Mouse (Mus musculus) lung, embryonic 14.5 days (tissue): ENCODE data around the gene Sh3bgrl2. TPM values are rescaled to one million over a fixed set of nuclear protein-coding genes. Genes with fewer than 3 reads are reported as not detected.

Experiments used
- ATAC-seq: fragments of 200-750 bp; cut with Nextera tagmentation; 2 replicates; pipeline ENCODE4 v1.8.0; 2017; ENCODE audit warnings: mild to moderate bottlenecking, moderate TSS enrichment, moderate library complexity; ENCODE audit not compliant: insufficient read depth
- DNase-seq: peaks from one replicate; pipeline ENCODE4 v3.0.0-alpha.2; 2015
- H3K27ac ChIP-seq: fragments of 300-500 bp; sonication (generic); 2 replicates; pipeline ENCODE4 v1.5.1; 2014; ENCODE audit warnings: low read depth, mild to moderate bottlenecking, moderate library complexity
- H3K27me3 ChIP-seq: fragments of 300-500 bp; sonication (generic); 2 replicates; pipeline ENCODE4 v1.6.1; 2014; ENCODE audit warnings: low read length, control low read depth; ENCODE audit not compliant: insufficient read depth
- H3K36me3 ChIP-seq: fragments of 300-500 bp; sonication (generic); 2 replicates; pipeline ENCODE4 v1.6.1; 2014; ENCODE audit warnings: control low read depth; ENCODE audit not compliant: insufficient read depth
- H3K4me1 ChIP-seq: fragments of 300-500 bp; sonication (generic); 2 replicates; pipeline ENCODE4 v1.6.1; 2014; ENCODE audit warnings: antibody characterized with exemption, control low read depth; ENCODE audit not compliant: insufficient read depth
- H3K4me2 ChIP-seq: fragments of 300-500 bp; sonication (generic); 2 replicates; pipeline ENCODE4 v1.6.1; 2014; ENCODE audit warnings: mild to moderate bottlenecking
- H3K4me3 ChIP-seq: fragments of 300-500 bp; sonication (generic); 2 replicates; pipeline ENCODE4 v1.5.1; 2014; ENCODE audit warnings: low read depth, low read length
- H3K9ac ChIP-seq: fragments of 300-500 bp; sonication (generic); 2 replicates; pipeline ENCODE4 v1.6.1; 2014
- H3K9me3 ChIP-seq: fragments of 300-500 bp; sonication (generic); 2 replicates; pipeline ENCODE4 v1.6.1; 2016; ENCODE audit warnings: low read depth, low read length, control low read depth
- CTCF ChIP-seq: IDR thresholded peaks from 2 replicates; pipeline ENCODE4 v1.5.1; 2016; ENCODE audit warnings: antibody characterized with exemption, low read depth
- WGBS: fragments of 180-500 bp; shearing (Covaris S2); extraction: QIAGEN DNeasy Blood & Tissue Kit; methylation state at CpG from one replicate; pipeline ENCODE4 v1.1.7; 2014; 5-methylcytosine and 5-hydroxymethylcytosine counted together
- polyA plus RNA-seq: library from polyadenylated mRNA; unstranded; fragments of >200 nt; fragmentation: Nextera tagmentation; extraction: Ambion mirVana; gene quantifications from 2 replicates; pipeline ENCODE4 v1.2.1, GENCODE M21; 2014

Gene Sh3bgrl2
- polyA plus RNA-seq, 1 experiment from 2014 or later: 59.4 TPM

GRCm38 (mm10) chr9:83589680-83590467 is 41.7 kb downstream of the Sh3bgrl2 start:
- Histone ChIP-seq H3K4me3 (no peak overlapping the region), H3K4me1 (no peaks in the 10 kb centered on the region; the same call in 1 of the 2 replicates), H3K27ac (0 out of 2 replicates have a peak overlapping the region, but pooled peaks have one; percentile 14), H3K27me3 (no peaks in the 10 kb centered on the region), H3K4me2 (no peak overlapping the region), H3K9me3 (no peaks in the 10 kb centered on the region), H3K36me3 (0 out of 2 replicates have a peak, but pooled peaks cover 3% of the 10 kb centered on the region), H3K9ac (no peak overlapping the region)
- DNase-seq: peak; percentile 68
- no peak for TF ChIP-seq CTCF
- WGBS: 35% methylated on average over 14 of the region's 14 CpGs
- ATAC-seq: peak; percentile 73

- Histone ChIP-seq H3K4me2 (no peak overlapping the region), H3K36me3 (peaks cover 3% of the 10 kb centered on the region; the same call in 1 of the 2 replicates), H3K27me3 (no peaks in the 10 kb centered on the region), H3K27ac (no peak overlapping the region), H3K4me3 (no peak overlapping the region), H3K9ac (no peak overlapping the region), H3K9me3 (no peaks in the 10 kb centered on the region), H3K4me1 (no peaks in the 10 kb centered on the region; the same call in 1 of the 2 replicates)
- ATAC-seq: no peak
- no peak for TF ChIP-seq CTCF
- DNase-seq: no peak
- WGBS: 78% methylated on average over 10 of the region's 10 CpGs
Observed at GRCm38 (mm10) chr9:83591848-83592456, 43.8 kb downstream of the Sh3bgrl2 start.

GRCm38 (mm10) chr9:83593811-83594210 is 45.7 kb downstream of the Sh3bgrl2 start:
- no peak for TF ChIP-seq CTCF
- Histone ChIP-seq H3K9ac (no peak overlapping the region), H3K9me3 (no peaks in the 10 kb centered on the region), H3K36me3 (peaks cover 7% of the 10 kb centered on the region; the same call in 1 of the 2 replicates), H3K4me1 (no peaks in the 10 kb centered on the region; the same call in 1 of the 2 replicates), H3K4me3 (no peak overlapping the region), H3K27me3 (no peaks in the 10 kb centered on the region), H3K4me2 (no peak overlapping the region), H3K27ac (no peak overlapping the region)
- DNase-seq: no peak
- 94% methylated on average over 5 of the region's 5 CpGs for WGBS
- ATAC-seq: no peak

GRCm38 (mm10) chr9:83596132-83596531 is 48.0 kb downstream of the Sh3bgrl2 start:
- ATAC-seq: no peak
- 88% methylated on average over 6 of the region's 6 CpGs for WGBS
- DNase-seq: no peak

GRCm38 (mm10) chr9:83596646-83597481 is 48.7 kb downstream of the Sh3bgrl2 start:
- H3K4me2 ChIP-seq: no peak overlapping the region
- H3K9ac ChIP-seq: no peak overlapping the region
- H3K9me3 ChIP-seq: no peaks in the 10 kb centered on the region
- H3K36me3 ChIP-seq: peaks cover 7% of the 10 kb centered on the region; the same call in 1 of the 2 replicates
- WGBS: 84% methylated on average over 13 of the region's 13 CpGs
- ATAC-seq (no peak), DNase-seq (no peak)
- no peak overlapping the region for H3K4me3 ChIP-seq
- H3K27ac ChIP-seq: no peak overlapping the region
- H3K27me3 ChIP-seq: no peaks in the 10 kb centered on the region
- TF ChIP-seq CTCF: no peak
- H3K4me1 ChIP-seq: no peaks in the 10 kb centered on the region

More at GRCm38 (mm10) chr9:83596132-83596531, 48.0 kb downstream of the Sh3bgrl2 start:
- Histone ChIP-seq H3K9ac (no peak overlapping the region), H3K27me3 (no peaks in the 10 kb centered on the region), H3K9me3 (no peaks in the 10 kb centered on the region), H3K36me3 (peaks cover 7% of the 10 kb centered on the region; the same call in 1 of the 2 replicates), H3K4me2 (no peak overlapping the region), H3K4me3 (no peak overlapping the region), H3K4me1 (no peaks in the 10 kb centered on the region), H3K27ac (no peak overlapping the region)
- TF ChIP-seq CTCF: no peak

GRCm38 (mm10) chr9:83598047-83598446 is 49.9 kb downstream of the Sh3bgrl2 start:
- Histone ChIP-seq H3K9ac (no peak overlapping the region), H3K4me3 (no peak overlapping the region), H3K4me2 (no peak overlapping the region), H3K4me1 (no peaks in the 10 kb centered on the region), H3K36me3 (peaks cover 4% of the 10 kb centered on the region; the same call in 1 of the 2 replicates), H3K27me3 (no peaks in the 10 kb centered on the region), H3K9me3 (no peaks in the 10 kb centered on the region), H3K27ac (no peak overlapping the region)
- 74% methylated on average over 7 of the region's 7 CpGs for WGBS
- TF ChIP-seq CTCF: no peak
- ATAC-seq (no peak), DNase-seq (no peak)
